Mouse (Mus musculus) brain, embryonic 14.5 days (tissue): Measurements from ENCODE around the gene Art3.

Experiments
- CTCF ChIP-seq: fragments of 200-500 bp; IDR thresholded peaks from 2 replicates; pipeline ENCODE4 v1.5.1; 2012; ENCODE audit warnings: inconsistent platforms, mild to moderate bottlenecking, moderate library complexity, borderline replicate concordance; ENCODE audit not compliant: insufficient read depth, insufficient read length; ENCODE audit errors: extremely low read depth
- POLR2A ChIP-seq: fragments of 200-500 bp; IDR thresholded peaks from 2 replicates; pipeline ENCODE4 v1.6.1; 2012; ENCODE audit warnings: mild to moderate bottlenecking, inconsistent platforms, borderline replicate concordance; ENCODE audit not compliant: poor library complexity, insufficient read depth, insufficient read length, severe bottlenecking; ENCODE audit errors: extremely low read depth

DNA sequence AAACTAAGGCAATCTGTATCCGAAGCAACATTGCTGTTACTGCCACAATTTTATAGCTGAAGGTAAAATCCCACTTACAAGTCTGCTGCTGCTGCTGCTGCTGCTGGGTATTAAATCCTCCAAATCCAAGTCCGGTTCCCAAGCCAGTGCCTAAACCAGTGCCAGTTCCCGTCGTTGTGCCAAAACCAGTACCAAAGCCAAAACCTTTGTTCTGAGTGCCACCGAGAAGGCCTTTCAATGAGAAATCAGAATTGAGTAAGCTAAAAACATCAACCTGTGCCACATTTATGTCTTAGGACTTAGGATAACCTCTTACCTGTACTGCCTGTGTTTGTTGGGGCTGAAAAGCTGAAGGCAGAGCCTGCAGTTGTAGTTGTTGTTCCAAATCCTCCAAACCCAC lies 99.1 kb downstream of the Art3 start:
- TF ChIP-seq POLR2A (no peak), CTCF (no peak)
